Mouse (Mus musculus): ENCODE measurements around the gene Cdc42se1.

Cdc42se1 gene

GRCm38 (mm10) chr3:95282865-95283588 lies 54.5 kb downstream of the Cdc42se1 start:
- no peak for DNase-seq (ENCODE audit: extremely low read depth, low read depth, low spot score)

- no peak for DNase-seq (ENCODE audit: extremely low read depth, low read depth, low spot score)
These were observed 55.0 kb downstream of the Cdc42se1 start for GRCm38 (mm10) chr3:95283589-95283941.

- no peak for DNase-seq (ENCODE audit: extremely low read depth, low read depth, low spot score)
These were observed 55.5 kb downstream of the Cdc42se1 start for GRCm38 (mm10) chr3:95284062-95284461.

GRCm38 (mm10) chr3:95284501-95285281 lies 56.2 kb downstream of the Cdc42se1 start:
- DNase-seq (ENCODE audit: extremely low read depth, low read depth, low spot score) = no peak

GRCm38 (mm10) chr3:95285390-95285789 lies 56.9 kb downstream of the Cdc42se1 start:
- no peak for DNase-seq (ENCODE audit: extremely low read depth, low read depth, low spot score)
